Mouse (Mus musculus) left cerebral cortex, adult 8-10 months (tissue): ENCODE data around the gene Ccdc88c. TPM values are rescaled to one million over a fixed set of nuclear protein-coding genes. Genes with fewer than 3 reads are reported as not detected.
"Not testable (repeated sequence)": the region's sequence is repeated elsewhere in the genome, so short reads cannot be mapped to it uniquely, and the experiment has no call there.

Source experiments
- DNase-seq, 2 experiments: peaks; one replicate each; pipeline ENCODE4 v3.0.0; 2022; ENCODE audit warnings: low spot score in 2 of 2
- total RNA-seq, 4 experiments: library from RNA; stranded (reverse); gene quantifications; 2 replicates each; pipeline ENCODE4 v1.2.4; 2022

Ccdc88c gene
- total RNA-seq, 4 experiments from 2014 or later, result 28.9 to 31.3 (median 29.3) TPM

DNA sequence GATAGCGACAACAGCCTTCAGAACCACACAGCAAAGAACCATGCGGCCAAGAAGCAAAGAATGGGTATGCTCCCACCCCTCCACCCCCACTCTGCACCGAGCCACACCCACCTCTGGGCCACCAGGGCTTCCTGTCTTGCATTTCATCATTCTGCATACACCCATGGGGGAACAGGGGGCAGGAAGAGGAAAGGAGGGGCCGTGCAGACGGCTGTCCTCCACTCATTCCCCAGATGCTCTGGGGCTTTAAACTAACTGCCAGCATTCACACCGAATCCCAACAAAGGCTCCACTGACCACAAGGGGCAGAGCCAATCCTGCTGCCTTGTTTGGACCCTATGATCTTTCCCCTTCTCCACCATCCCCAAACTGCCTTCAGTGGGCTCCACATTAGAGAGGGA, 10.9 kb downstream of the Ccdc88c start:
- no peak for DNase-seq

DNA sequence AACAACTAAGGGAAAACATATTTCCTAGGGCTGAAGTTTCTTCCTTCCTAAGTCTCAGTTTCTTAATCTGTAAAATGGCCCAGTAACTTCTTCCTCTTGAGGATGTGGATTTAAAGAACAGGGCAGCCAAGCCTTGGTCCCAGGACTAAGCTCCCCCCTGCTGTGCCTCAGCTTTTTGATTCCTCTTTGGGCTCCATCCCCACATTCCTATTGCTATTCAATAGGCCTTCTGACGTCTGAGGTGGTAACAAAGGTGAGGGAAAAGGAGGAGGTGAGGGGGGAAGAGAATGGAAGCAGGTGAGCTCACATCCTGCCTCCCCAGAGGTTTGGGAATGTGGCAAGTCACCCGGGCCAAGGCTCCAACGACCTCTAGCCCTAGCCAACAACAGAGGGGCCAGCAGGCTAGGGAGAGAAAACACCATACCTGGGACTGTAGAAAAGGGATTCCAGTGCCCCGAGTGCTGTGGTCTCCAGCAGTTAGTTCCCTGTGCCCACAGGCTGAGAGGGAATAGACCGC, 12.4 kb downstream of the Ccdc88c start:
- no peak for DNase-seq

DNA sequence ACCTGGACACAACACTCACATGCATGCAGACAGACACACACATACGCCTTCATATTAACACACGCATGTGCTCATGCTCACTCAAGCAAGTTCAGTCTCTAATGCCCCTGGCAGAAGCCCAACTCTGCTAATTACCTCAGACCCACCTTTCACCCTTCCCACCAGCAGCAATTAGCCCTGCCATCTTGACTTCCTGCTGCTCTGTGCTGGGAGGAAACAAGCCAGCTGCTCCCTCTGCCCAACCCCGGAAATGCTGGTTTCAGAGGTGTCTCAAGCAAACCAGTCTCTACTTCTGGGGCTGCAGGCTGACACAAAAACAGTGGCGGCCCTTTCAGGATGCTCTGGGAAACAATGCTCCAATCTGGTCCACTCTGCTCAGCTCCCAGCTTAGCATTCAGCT, 12.9 kb downstream of the Ccdc88c start:
- no peak for DNase-seq

DNA sequence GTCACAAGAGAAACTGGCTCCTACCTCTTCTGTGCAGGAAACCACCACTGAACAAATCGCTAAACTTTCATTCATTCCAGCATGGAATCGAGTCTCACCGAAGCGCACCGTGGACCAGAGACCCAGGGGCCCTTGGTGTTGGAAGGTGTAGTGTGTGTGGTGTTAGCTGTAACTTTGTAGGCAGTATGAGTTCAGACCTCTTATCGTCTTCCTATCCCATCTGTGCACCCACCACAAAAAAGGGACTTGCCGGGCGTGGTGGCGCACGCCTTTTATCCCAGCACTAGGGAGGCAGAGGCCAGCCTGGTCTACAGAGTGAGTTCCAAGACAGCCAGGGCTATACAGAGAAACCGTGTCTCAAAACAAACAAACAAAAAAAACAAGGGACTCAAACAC, 13.7 kb downstream of the Ccdc88c start:
- no peak for DNase-seq

DNA sequence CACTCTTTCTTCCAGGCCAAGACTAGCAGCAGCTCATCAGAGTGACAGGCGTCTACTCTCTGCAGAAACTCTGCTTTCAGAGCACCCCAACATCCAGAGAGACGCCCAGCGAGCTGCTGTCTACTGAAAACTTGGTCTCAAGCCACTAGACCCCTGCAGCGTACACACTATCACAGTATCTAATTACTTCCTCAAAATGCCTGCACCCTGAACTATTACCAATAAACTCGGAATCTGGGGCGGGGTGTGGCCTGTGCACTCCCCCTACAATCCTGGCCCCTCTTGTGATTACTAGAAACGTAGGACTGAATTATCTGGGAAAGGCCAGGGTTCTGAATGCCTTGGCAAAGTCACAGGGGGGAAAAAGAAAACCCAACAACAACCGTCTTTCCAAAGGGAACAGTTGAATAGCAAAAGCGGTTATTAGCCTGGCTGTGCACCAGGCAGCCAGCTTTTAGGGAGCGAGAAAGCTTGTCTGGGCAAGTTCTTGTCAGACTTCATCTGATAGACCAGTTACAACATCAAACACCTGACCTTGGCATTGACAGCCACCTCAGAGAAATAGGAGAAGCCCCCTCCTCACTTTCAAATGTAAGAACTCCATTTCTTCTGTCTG, 14.2 kb downstream of the Ccdc88c start:
- no peak for DNase-seq

DNA sequence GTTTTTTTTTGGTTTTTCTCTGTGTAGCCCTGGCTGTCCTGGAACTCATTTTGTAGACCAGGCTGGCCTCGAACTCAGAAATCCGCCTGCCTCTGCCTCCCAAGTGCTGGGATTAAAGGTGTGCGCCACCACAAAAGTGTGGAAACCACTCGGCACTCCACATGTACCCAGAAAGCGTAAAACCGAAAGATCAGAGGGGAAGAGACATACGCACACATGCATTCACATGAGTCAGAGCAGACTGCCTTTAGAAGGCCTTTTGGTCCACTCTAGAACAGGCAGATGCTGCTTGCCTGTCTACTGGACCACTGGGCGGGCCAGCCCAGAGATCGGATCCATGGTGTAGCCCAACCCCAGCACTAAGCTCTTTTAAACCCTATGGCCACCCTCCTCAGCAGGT, 15.2 kb downstream of the Ccdc88c start:
- not testable (repeated sequence) for DNase-seq

DNA sequence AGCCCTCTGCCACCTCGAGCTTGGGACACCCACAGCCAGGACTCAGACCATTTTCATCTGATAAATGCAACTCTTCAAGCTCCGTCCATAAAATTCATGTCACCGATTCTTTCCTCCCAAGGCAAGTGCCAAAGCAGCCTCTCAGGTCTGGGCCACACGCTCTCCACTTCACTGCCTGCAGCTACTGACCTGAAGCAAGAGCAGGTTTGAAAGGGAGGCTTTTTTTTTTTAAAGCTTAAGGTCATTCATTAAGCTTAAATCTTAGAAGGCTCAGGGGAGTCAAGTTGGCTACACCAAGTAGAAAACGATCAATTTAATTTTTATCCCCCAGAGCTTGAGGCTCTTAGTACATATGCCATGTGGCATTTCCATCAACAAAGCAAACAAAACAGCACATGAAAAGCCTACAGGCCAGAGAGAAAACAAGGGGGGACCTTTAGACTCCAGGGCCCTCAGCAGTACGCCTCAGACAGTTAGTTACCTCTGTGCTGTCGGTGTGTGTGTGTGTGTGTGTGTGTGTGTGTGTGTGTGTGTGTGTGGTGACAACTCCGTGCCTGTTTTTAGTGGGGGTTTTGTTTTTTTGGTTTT, 15.7 kb downstream of the Ccdc88c start:
- DNase-seq, result no peak

DNA sequence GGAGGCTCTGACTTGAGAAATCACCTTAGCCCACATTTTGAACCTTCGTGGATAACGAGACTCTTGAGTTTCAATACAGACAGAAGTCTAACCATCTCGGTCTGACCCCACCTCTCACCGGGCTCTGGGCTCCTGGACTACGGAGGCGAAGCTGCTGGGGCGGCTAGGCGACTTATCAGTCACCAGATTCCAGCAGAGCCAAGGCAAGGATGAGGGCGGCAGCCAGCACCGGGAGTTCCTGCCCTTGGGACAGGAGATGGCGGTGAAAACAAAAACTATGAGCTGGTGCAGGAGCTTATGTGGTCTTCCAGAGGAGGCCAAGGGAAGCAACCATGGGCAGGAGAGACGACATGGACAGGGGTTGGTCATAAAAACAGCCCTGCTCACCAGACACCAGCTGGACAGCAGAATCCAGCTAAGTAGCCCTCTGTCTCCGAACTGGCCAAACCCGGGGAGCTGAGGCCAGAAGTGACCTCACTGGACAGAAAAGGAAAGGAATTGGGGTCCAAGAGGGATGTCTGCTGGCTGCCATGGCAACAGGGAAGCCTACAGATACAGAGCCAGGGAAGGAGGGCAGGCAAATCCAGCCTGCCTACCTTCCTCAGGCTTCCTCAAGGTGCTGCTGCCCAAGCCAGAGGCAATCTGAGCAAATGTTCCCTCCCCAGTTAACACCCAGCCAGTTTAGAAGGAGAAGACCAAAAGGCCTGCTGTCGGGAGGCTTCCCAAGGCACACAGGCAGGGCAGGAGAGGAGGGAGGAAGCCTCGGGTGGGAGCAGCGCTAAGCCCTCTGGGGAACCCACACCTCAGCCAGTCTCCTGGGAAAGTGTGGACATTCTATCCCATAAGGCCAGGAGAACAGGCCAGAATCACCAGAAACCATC, 16.4 kb downstream of the Ccdc88c start:
- DNase-seq, result no peak

DNA sequence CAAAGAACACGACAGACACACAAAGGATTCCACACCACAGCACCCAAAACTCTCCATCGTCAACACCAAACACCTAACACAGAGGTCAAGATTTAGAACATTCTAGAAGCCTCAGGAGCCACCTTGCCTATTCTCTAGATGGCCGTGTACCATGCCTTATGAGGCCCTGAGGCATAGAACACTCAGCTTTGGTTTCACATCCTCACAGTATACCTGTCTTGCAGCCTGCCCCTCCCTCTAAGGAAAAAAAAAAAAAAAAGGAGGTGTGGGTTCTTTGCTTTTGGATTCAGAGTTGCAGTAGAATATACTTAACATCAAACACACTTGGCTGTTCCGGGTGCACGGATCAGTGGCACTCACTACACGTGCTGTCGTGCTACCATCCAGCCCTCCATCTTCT, 17.8 kb downstream of the Ccdc88c start:
- no peak for DNase-seq

DNA sequence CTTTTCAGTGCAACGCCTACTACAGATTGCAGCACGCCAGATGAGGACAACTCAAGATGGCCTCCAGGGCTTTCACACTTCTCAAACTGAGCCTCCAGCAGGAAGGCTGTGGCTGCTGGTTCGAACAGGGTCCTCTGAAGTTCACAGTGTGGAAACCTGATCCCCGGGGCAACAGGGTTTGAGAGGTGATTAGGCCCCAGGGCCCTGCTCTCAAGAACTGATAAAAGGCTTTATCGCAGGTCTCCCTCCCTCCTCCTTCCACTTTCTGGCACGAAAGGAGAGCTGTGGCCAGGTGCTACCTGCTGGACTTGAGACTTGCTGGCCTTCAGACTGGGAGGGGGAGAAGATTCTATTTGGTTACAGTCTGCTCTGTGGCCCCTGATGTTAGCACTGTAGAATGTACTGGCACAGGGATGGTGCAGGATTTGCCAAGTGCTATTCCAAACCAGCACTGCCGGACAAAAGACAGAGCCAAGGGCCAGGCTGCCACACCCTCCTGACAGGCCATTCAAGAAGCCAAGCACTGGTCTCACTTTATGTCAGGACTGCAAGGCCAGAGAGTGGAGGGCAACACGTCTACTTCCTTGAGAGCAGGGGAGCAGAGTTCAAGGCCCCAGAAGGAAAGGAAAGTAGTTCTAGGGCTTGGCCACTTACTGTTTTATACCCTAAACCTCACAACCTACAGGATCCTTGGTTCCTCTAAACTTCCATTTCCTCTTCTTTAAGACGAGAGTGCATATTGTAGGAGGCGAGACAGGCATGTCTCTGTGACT, 18.5 kb downstream of the Ccdc88c start:
- no peak for DNase-seq

DNA sequence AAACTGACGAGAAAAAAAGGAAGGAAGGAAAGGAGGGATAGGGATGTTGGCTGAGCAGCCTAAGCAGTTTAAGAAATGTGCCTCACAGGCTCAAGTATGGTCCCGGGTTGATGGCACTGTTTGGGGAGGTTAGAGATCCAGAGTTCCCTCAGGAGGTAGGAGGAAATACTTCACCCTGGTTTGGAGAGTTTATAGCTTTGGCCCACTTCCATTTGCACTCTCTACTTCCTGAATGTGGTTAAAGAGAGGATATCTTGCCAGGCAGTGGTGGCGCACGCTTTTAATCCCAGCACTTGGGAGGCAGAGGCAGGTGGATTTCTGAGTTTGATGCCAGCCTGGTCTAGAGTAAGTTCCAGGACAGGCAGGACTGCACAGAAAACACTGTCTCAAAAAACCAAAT, 19.6 kb downstream of the Ccdc88c start:
- DNase-seq, result no peak

DNA sequence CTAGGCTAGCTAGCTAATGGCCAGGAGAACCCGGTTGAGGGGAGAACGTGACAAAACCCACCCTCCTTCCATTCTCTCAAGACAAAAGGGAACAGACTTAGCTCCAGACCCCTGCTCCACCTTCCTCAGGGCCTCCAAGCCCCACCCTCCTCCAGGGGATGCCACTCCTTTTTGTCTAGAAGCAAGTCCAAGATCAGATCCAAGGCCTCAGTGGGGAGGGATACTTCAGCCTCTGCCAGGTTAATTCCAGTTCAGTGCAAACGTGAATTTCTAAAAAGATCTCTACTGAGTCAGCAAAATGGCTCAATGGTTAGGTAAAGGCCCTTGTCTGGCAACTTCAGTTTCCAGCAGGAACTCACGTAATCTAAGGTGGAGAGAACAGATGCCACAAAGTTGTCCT, 20.2 kb downstream of the Ccdc88c start:
- DNase-seq, result no peak

DNA sequence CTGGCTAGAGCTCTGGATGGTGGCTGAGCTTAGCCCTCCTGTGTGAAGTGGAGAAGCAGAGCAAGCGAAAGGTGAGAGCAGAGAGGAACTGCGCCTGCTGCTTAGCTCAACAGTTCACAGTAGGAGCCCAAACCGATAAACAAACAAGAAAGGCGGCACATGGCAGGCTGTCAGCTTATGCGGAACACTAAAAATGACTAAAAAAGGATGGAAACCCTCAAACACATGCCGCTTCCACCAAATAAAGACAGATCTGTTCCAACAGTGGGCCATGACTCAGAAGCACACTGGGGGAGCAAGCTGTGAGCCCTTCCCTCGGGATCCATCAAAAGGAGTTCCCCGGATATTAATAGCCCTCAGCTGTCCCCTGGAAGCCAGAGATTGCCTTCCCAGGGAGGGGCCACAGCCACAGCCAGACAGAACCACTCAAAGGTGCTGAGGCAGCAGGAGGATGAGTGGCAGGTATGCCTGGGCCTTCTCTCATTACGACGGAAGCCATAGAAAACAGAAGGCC, 20.8 kb downstream of the Ccdc88c start:
- peak in 1 of 2 experiments; percentile 79 for DNase-seq

DNA sequence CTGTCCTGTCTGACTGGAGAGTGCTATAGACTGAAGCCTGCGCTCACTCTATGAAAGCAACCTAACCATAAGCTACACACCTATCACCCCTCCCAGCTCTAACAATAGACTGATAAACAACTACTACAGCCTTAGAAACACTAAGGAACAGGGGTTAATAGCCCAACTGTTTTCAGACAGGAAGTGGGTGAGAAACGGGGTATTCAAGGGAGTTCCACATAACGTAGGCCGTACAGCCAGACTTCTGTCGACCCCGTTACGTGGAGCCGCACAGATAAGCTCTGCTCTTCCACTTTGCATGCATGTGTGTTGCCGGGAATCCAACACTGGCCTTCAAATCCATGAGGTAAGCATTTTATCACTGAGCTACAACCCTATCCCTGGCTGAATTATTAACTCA, 21.4 kb downstream of the Ccdc88c start:
- no peak for DNase-seq

DNA sequence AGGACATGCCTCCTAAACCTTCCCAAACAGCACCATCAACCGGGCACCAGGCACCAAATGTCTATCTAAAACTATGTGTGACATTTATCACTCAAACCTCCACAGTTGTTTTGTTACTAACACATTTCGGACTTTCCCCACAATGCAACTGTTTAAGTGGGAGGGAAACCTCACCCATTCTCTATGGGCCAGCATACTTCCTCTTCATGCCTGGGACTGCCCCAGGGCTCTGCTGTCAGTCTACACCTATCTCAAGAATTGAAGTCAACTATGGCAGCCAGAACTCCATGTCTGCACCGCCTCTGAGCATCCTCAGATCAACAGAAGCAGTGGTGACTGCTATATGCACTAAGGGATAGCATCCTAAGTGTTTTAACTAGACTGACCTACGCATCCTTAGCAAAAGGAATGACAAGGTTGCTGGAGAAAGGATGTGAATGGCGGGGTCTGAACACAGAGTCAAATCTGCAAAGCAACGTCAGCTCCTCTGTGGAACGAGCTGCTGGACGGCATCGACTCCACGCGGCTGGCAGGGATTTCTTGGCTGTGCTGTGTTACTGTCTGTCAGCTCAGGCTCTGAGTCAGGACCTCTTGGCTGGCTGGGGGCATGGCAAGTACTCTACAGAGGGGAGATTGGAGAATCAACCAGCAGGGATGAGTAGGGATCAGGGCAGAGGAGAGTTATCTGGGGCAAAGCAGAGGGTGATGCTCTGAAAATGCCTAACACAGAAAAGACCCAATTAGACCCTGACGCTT, 23.0 kb downstream of the Ccdc88c start:
- no peak for DNase-seq

DNA sequence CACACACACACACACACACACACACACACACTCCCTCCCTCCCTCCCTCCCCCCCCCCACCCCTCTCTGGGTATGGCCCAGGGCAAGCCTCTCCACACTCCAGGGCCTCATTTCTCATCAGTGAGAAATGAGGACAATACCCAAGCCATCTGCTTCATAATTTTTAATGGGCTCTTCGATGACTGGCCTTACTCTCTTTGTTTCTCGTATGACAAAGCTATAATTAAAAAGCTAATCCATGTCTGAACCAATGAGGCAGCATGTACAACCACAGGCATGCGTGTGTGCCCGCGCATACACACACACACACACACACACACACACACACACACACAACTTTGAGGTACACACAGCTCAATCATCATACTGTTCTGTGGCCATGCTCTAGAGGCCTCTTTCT, 23.9 kb downstream of the Ccdc88c start:
- no peak for DNase-seq

DNA sequence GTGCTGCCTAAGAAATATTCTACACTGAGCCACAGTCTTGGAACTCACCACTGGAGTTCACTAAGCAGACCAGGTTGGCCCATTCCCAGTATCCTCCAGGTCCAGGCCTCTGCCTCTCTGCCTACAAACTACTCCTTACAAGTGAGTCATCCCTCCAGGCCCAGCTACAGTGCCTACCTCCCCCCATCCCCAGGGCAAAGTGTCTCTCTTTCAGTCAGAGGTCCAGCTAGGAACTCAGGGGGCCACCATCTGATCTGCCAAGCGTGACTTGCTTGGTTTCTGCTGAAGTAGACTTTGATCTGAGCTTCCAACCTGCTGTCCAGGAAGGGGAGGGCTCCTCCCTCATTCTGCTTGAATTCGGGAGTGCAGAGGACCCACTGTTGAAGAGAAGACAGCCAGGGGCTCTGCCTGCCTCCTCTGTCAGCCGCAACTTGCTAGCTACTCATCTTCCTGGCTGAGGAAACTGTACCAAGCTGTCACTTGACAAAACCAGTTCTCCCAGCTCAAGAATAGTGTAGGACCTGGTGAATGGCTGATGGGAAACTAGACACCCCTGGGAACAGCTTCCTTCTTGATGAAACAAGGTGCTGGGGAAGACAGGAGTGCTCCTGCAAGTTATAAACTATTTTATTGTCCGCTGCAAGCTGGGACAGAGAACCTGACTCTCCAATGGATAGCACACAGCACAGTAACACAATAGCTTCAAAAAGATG, 25.9 kb downstream of the Ccdc88c start:
- no peak for DNase-seq

DNA sequence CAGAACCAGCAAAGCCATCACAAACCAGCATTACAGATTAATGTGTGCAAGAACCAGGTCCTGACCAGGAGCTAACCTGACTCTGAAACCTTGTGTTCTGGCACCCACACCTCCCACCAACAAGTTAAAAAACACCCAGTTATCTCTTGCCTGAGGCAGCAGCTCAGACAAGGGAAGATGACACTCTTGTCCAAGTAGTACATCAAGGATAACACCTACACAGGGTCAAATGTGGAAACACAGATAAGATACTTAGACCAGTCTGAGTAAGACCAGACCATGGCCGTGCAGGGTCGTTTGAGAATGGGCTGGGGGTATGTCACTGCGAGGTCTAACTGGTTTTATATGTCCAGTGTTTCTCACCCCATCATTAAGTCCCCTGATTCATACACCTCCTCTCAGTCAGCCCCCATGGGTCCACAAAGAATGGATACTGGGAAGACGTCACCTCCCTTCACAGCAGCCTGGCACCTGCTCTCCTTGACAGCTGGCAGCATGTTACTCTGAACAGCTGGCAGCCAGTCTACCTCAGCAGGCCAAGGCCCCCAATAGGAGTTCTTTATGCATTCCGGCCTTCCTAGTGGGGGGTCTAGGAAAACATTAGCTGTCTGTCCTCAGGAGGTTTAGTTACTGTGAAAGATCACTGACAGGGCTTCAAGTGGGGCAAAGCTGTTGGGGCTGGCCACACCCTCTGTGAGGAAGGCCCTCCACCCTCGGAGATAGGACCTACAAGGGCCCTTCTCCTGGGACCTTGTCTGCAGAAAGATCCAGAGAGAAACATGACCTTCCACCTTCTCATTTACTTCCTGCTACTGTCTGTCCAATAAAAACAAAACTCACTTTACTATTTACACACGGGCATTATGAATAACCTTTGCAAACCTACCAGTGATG, 29.5 kb downstream of the Ccdc88c start:
- DNase-seq, result no peak

DNA sequence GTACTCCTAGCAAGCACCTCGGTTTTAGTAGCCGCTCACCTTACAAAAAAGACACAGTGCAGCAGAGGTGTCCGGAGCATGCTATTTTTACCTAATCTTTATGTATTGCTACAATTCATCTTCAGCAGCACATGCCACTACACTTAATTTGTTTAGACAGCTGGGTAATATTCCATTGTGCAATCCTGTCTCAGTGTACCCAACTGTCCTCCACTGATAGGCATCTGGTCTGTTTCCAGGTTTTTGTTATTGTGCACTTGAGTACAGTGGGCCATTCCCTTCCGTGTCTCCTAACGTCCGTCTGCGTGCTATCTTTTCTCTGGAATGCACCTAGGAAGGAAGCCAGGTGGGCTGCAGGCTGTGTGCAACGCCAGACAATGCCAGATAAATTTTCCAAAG, 30.3 kb downstream of the Ccdc88c start:
- DNase-seq, result no peak
